Mouse (Mus musculus) cerebellum, adult 11-12 months (tissue): Measurements from ENCODE around the gene Gtf2h4.

Source experiments
- DNase-seq: peaks from one replicate; pipeline ENCODE4 v3.0.0; 2022

The Gtf2h4 gene

DNA sequence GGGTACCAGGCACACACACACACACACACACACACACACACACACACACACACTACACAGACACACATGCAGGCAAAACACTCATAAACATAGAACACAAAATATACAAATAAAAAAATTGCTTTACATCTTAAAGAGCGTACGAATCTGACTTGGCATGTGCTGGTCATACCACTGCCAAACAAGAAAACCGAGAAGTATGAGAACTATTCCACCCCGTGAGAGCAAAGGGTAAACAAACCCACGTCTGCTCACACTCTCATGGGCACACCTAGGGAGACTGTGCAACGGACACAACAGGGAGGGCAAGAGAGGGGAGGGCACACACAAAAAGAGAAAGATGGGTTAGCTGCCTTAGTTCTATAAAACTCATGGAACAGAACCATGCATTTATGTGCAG, 23.2 kb upstream of the Gtf2h4 start:
- no peak for DNase-seq

DNA sequence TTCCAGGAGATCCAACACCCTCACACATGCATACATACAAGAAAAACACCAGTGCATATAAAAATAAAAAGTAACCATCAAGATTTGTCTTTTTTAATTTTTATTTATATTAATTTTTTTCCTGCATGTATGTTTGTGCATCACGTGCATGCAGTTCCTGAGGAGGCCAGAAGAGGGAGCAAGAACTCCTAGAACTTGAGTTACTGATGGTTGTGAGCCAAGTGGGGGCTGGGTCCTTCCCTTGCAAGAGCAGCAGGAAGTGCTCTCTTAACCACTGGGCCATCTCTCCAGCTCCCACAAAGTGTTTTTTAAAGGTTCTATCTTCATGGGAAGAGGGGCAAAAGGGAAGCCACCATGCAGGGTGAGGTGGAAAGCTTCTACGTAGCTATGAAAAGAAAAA, 21.8 kb upstream of the Gtf2h4 start:
- no peak for DNase-seq

DNA sequence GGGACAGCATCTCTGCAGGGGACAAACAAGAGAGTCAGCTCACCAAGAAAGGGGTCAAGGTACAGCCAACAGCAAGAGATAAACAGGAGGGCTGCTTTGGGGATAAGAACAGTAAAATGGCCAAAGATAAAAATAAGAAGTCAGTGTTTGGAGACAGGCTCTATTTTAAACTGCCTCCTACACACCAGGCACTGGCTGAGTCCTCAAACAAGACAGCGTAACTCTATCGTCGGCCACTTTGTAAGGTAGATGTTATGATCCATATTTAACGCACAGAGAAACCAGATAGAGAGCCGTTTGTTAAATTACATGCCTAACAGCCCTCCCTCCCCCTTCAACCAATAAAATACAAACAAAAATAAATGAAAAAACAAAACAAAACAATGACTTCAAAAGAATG, 20.4 kb upstream of the Gtf2h4 start:
- DNase-seq: no peak

DNA sequence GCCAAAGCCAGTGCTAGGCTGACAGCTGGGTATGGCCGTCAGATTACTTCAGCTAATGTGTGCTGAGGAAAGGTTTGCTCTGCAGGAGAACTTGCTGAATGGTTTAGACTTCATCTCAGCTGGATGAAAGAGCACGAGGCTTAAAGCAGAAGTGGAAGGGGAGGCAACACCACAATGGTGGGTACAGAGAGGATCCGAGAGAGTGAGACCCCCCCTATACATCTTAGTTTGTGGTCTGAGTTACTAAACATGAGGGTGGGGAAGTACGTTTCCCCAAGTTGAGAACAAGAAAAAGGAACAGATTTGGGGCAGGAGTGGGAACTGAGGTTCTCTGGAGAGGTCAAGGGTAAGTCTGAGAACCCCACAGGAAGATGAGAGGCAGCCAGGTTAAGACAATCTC, 18.8 kb upstream of the Gtf2h4 start:
- DNase-seq: no peak

DNA sequence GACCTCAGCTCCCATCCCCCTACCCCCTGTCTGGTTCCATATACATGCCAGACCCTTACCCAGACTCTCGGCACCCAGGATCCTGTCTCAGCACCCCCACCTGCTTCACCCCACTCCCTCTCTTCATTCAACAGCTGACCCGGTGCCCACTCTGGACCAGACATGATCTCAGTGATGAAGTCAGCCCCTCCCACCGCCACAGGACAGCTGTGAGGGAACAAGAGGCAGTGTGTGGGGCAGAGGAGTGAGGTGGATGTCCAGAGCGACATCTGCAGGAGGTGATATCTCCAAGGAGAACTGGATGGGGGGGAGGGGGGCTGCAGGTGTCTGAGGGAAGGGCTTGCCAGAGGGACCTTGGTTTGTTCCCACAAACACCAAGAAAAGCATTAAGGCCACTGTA, 18.3 kb upstream of the Gtf2h4 start:
- no peak for DNase-seq

DNA sequence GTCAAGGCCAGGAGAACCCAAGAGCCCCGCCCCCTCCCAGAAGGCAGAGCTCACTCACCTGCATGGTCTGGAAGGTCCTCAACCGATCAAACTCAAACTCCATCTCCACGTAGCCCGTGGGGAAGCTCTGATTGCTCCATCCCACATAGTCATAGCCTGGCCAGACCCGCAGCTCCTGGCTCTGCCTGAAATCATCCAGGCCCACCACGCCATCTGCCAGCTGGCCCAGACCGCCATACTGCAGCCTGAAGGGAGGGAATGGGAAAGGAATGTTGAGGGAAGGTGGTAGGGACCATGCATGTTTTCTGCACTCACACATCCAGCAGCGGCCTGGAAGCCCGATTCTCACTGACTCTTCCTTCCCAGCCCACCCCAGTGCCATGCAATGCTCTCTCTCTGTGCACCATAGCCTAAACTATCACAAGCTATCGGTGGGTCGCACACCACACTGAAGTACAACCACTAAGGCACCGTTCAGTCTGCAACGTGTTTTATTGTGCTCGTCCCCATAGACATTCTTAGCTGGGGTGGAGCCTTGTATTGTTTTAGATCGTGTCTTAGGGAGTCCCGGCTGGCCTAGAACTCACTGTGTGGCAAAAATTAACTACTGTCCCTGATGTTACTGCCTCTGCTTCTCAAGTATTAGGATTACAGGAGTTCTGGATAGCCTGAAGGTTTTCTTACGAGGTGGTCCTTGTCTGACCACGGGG, 16.6 kb upstream of the Gtf2h4 start:
- no peak for DNase-seq

DNA sequence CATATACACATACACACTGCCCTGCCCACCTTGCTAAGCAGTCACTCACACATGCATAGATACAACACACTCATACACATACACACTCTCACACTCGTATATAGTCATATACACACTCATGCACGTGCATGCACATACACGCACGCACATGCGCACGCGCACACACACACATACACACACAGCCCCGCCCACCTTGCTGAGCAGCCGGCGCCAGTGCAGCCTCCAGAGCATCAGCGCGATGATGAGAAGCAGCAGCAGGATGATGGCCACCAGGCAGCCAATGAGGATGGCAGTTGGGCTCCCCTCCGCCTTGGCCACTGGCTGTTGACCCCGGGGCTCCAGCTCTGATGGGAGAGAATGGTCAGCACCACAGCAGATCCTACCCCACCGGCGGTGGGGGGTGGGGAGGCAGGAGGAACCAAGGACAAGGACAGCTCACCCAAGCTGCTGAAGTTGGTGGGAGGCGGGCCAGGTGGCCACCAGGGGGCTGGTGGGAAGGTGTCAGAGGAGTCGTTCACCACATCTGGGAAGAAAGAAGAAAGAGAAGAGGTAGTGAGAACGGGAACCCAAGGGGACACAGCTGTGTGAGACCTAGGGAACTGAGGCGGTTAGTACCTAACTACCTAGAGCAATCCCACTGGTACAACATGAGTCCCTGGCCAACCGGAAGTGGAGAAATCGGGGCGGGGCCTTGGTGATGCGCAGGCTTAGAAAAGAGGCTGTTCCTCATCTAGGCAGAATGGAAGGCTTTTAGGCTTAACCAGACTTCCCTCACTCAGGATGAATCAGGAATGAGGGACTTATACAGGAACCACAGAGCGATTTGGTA, 15.0 kb upstream of the Gtf2h4 start:
- no peak for DNase-seq

DNA sequence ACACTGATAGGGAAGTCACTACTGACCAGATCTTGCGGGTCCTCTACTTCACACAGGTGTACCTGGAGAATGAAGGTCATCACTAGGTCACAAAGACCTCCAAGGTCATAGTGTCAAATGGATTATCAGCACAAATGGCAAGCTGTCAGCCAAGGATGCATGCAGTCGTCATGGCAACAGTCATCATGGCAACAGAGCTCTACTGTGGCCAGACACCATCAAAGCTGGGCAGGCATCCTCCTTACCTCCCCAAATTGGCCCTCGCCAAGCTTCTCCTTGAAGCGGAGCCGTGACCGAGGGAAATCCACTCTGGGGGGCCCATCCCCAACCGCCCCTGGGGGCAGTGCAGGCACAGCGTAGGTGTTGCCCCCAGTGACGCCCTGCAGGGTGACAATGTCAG, 11.5 kb upstream of the Gtf2h4 start:
- no peak for DNase-seq

DNA sequence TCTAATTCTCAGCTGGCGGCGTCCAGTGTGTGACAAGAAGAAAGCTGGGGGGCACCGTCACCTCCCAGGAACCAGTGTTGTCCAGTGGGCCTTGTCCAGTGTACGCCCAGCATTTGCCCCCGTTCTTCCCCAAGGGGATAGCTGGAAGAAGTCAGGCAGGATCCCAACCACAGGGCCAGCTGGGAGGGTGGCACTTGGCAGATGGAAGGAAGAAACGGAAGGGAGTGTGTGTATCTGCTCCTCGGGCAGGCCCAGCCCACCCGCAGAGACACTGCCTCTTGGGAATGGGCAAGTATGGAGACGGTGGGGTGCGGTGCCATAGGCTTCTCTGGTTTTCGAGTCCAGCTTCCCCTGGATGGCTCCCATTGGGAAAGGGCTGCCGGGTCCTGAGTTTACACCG, 8.4 kb upstream of the Gtf2h4 start:
- DNase-seq: no peak

DNA sequence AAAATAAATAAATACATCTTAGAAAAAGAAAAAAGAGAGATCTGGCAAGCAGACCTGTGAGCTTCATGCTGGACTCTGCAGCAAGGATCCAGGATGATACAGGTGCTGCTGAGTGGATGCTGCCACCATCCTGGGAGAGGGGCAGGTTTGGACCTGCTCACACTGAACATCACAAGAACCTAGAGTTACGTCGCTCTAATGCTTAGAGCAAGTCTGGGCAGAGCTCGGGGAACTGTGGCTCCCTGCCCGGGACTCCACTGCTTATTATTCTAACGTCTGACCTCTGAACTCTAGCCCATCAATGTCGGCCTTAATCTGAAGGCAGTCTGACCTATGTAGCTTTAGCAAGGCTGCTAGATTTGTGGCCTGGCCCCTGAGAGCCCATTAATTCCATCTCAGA, 7.1 kb upstream of the Gtf2h4 start:
- no peak for DNase-seq

DNA sequence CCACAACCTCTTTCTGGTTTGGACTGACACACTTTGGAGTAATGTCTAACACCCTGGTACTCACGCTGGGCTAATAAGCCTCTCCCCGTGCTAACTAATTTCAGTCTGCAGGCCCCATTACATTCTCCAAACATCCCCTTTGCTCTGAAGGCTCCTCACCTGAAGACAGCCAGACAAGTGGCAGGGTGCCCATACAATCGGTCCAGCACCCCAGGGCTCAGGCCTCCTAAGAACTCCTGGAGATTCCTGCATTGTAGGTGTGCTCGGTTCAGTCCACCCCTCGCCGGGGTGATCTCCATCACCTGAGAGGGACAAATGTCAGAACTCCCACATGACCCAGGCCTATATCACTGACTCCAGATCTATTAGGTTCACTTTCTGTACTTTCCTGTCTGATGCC, 1.0 kb downstream of the Gtf2h4 start:
- DNase-seq: peak; percentile 58

DNA sequence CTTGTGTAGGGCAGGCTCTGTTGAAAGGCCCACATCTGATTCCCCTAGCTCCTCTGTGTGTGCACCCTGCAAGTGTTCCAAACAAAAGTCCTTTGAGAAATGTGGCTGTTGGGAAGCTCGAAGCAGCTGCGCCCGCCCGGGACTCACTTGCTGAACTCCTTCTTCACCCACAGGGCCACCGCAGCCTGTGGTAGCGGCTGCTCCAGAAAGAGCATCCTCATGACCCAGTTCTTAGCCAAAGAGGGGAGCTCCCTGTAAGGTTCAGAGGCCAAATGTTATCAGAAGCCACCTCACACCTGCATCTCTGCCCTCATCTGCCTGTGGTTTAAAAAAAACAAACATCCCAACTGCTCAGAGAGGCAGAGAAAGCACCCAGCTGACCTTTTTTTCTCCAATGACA, 1.7 kb downstream of the Gtf2h4 start:
- no peak for DNase-seq

DNA sequence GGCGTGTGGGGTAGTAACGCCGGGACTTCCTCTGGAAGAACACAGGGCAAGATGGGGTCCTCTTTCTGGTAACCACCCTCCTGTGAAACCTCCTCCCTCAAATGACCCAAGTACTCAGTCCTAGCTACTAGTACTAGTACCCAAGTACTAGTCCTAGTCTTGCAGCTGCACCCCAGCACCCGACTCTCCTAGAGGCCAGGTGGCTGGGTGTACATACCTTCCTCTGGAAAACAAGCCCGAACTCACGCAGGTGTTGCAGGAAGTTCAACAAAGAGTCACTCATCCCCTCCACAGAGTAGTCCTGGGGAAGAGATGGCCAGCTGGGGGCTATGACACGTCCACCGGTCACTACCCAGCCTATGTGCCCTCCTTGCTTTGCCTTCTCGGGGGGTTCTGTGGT, 3.8 kb downstream of the Gtf2h4 start:
- no peak for DNase-seq

DNA sequence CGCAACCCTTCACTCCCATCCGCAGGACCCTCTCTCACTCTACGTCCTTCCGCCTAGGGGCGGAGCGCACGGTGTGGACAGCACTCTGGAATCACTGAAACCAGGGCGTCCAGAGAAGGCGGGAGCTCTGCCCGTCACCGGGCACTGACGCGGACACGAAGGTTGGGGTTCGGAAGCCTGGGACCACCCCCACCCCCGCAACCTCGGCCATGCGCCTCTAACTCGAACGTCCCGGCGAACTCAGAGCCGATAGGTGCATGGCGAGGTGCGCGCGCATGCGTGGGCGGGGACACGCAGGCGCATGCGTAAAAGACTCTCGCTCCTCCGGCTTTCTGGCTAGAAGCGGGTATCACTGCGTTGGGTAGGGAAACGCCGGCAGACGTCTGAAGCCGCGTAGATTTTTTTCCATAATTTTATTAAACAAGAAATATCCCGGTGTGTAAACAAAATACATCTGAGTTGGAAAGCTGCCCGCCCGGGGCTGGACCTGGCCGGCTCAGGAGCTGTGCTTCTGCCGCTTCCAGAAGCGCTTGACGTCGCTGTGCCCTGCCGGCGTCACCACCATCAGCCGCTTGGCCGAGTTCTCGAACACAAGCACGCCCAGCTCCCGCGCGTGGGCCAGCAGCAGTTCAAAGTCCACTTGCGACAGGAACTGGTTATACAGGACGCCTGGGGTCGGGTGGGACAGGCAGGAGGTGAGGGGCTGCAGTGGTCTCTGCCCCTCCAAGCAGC, 6.0 kb downstream of the Gtf2h4 start, which contains the start of gene Vars2:
TSS of gene Vars2 (minus strand) at position 259 of the 732 bp plus-strand sequence.
- DNase-seq: peak; percentile 97

DNA sequence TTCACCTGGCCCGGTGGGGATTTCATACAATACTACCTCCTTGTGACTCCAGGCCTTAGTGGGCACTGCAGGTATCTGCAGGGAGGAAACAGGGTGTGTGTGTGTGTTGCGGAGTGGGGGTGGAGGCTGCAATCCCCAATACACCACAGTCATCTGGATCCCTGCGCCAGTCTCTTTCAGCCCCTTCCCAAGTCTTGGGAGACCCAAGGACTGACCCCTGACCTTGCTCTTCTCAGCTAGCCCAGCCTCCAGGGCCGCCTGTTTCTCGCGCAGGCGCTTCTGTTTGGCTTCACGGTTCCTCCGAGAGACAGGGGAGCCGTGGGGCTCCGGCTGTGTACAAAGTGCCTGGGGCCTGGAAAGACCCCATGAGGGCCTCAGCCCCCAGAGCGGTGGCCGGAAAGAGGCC, 6.7 kb downstream of the Gtf2h4 start:
- DNase-seq: no peak

DNA sequence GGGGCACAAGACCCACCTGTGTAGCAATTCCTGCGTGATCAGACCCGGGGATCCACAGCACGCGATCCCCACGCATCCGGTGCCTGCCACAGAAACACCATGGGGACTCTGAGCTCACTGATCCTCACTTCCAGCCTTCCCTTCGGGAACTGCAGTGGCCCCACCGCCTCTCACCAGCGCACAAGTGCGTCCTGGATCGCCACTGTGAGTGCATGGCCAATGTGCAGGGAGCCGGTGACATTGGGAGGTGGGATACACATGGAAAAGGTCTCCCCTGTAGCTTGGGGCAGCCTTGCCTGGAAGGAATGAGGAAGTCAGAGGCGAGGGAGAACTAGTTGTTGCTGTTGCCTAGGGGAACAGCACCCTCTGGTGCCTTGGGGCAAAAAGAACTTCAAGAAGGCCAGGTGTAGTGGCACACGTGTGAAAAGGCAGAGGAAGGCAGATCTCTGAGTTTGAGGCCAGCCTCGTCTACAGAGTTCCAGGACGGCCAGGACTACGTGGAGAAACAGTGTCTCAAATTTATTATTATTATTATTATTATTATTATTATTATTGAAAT, 7.5 kb downstream of the Gtf2h4 start:
- DNase-seq: no peak

DNA sequence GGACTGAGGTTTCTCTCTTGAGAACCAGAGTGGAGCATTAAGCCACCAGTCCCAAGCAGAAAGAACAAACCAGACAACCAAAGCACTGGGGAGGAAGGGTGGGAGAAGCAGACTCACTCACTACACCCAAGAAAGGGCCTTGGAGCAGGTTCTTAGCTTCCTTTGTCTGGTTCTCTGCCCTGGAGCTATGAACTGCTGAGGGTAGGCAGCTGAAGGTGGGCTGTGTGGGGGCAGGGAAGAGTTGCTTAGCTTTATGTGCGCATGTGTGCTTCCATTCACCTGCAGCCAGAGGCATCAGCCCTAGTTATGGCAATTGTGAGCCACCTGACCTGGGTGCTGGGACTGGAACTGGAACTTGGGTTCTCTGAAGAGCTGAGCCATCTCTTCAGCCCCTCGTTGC, 20.5 kb downstream of the Gtf2h4 start:
- DNase-seq: no peak

DNA sequence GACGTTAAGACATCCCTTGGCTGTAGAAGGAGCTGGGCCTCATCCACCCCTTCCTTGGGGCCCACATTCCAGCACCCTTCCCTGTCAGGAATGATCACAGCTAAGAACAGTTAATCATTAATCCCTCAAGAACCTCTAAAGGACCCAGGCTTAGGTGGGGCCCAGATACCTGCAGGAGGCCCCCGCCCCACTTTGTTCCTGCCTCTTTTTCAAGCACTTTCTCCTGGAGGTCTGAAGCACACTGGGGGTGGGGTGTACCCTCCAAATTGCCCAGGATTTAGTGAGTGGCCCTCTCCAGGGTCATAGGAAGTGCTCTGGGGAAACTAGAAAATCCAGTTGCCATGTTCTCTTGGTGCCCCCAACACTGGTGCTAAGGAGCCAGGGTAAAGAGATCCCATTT, 24.1 kb downstream of the Gtf2h4 start:
- no peak for DNase-seq

DNA sequence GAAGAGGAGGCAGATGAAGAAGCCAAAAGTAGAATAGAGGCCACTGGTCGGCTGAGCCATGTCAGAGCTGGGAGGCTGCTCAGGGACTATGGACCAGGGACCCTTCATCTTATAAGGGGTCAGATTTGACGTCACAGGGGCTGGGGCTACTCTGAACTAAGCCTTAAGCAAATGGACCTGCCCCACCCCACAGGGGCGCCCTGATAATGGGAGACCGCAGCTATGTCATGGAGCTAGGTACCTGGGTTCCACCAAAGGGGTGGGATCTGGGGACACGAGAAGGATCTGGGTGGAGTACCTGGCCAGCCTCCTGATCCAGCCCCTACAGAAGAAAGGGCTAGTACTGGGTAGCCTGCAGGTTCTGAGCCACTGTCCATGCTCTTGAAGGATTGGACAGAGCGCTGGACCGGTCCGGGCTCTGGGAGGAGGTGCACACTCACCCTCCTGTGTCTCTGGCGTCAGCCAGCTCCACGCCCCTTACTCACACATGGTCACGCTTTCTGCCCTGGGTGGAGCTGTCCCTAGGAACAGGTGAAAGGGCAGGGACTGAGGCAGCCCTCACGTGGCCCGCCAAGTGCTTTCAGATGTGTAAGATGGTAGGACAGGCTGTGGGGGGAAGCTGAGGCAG, 29.8 kb downstream of the Gtf2h4 start, which contains the start of gene Mucl3:
TSS of gene Mucl3 (minus strand) at position 87 of the 628 bp plus-strand sequence.
- DNase-seq: no peak

DNA sequence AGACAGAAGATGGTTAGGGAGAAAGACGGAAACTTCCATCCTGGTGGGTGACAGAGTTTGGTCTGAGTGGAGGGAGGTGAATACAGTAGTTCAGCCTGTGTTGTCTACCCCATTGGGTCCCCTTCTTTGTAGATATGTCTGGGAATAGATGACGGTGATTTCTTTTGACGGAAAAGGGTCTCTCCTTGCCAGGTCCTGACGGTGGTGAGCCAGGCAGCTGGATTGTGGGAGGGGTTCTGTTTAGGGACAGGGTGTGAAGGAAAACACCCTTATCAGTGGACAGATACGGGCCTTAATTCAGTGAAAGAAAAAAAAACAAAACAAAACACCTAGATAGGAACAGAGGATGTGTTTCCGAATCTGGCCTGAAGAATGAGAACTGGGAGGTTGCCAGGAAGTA, 34.2 kb downstream of the Gtf2h4 start:
- no peak for DNase-seq

DNA sequence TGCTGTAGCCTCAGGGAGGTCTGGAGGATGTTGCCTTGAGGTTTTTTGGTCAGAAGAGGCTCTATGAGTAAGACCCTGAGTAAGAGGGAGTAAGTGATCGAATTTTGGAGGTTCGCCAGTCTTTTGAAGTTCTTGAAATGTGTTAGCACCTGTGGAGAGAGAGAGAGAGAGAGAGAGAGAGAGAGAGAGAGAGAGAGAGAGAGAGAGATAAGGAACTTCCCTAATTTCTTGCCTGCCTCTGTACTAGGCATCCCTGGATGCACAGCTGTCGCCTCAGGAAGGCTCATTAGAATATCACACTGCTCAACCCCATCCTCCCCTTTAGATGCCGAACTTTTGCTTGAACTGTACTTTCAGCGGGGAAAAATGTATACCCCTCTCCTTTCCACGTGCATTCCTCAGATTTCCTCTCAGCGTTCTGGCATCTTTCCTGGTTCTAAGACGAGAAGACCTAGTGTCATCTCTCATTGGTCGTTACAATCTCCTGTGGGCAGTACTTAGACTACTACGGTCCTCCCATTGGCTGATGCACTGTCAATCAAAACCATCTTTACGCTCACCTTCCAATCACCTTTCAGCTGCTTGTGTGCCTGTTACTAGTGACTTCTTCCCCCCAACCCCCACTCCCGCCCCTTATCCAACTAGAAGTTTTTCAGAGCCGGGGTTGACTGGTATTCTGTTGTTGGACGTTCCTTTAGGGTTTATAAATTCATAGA, 34.9 kb downstream of the Gtf2h4 start:
- no peak for DNase-seq

DNA sequence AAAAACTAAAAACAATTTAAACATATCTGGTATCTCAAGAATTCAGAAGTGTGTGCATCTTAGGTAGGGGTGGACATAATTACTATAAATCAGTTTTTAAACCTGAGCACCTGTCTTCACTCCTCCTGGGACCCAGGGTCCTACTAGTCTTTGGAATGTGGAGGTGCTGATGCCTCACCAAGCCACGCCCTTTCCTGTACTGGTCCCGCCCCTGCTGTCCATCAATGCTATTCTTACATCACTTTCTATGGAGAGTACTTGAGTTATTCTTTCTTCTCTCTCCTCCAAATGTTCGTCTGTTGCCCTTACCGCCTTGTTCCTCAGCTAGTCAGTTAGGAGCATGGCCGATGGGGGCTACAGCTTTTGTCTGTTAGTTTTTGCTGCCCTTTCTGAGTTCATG, 37.2 kb downstream of the Gtf2h4 start:
- DNase-seq: peak; percentile 44
